Mouse (Mus musculus): ENCODE data around the gene Cyp2d10. TPM values are rescaled to one million over a fixed set of nuclear protein-coding genes. Genes with fewer than 3 reads are reported as not detected.

The Cyp2d10 gene
- polyA plus RNA-seq, 1 experiment from 2014 or later: not detected

Small RNAs within 50 kb of the gene (microRNA-seq; reads per million reads assigned to microRNA genes)
- gene Gm25990 (not detected), gene Gm27331 (not detected), gene Gm27622 (not detected), gene Mir7684 (not detected)

Other genes starting within 250 kb of the Cyp2d10 start
- 0.31 TPM in 1 of 2 replicates, not detected in the other for gene Shisa8, start 194.4 kb downstream of the Cyp2d10 start, polyA plus RNA-seq (2014; fragmentation: Nextera tagmentation; extraction: Ambion mirVana)
- 0.27 TPM in 1 of 2 replicates, not detected in the other for gene Tnfrsf13c, start 182.8 kb downstream of the Cyp2d10 start, polyA plus RNA-seq (2014; fragmentation: Nextera tagmentation; extraction: Ambion mirVana)
- 88.0 and 89.3 TPM in 2 replicates for gene Cenpm, start 162.4 kb downstream of the Cyp2d10 start, polyA plus RNA-seq (2014; fragmentation: Nextera tagmentation; extraction: Ambion mirVana)
- gene 1500009C09Rik, start 154.8 kb downstream of the Cyp2d10 start, polyA plus RNA-seq (2014; fragmentation: Nextera tagmentation; extraction: Ambion mirVana): not detected in 2 replicates
- gene Sept3, start 132.3 kb downstream of the Cyp2d10 start, polyA plus RNA-seq (2014; fragmentation: Nextera tagmentation; extraction: Ambion mirVana): 37.6 and 47.4 TPM in 2 replicates
- gene Wbp2nl, start 108.2 kb downstream of the Cyp2d10 start, polyA plus RNA-seq (2014; fragmentation: Nextera tagmentation; extraction: Ambion mirVana): 0.20 TPM in 1 of 2 replicates, not detected in the other
- gene Naga, start 68.3 kb downstream of the Cyp2d10 start, polyA plus RNA-seq (2014; fragmentation: Nextera tagmentation; extraction: Ambion mirVana): 25.8 and 29.7 TPM in 2 replicates
- 6.0 and 7.0 TPM in 2 replicates for gene Pheta2, start 68.3 kb downstream of the Cyp2d10 start, polyA plus RNA-seq (2014; fragmentation: Nextera tagmentation; extraction: Ambion mirVana)
- gene Smdt1, start 68.2 kb downstream of the Cyp2d10 start, polyA plus RNA-seq (2014; fragmentation: Nextera tagmentation; extraction: Ambion mirVana): 220 and 233 TPM in 2 replicates
- 276 and 278 TPM in 2 replicates for gene Ndufa6, start 52.9 kb downstream of the Cyp2d10 start, polyA plus RNA-seq (2014; fragmentation: Nextera tagmentation; extraction: Ambion mirVana)
- gene Cyp2d22, start 26.9 kb downstream of the Cyp2d10 start, polyA plus RNA-seq (2014; fragmentation: Nextera tagmentation; extraction: Ambion mirVana): 1.6 and 1.7 TPM in 2 replicates
- gene Cyp2d11, start 13.2 kb downstream of the Cyp2d10 start, polyA plus RNA-seq (2014; fragmentation: Nextera tagmentation; extraction: Ambion mirVana): not detected in 2 replicates
- not detected in 2 replicates for gene Cyp2d9, start 26.2 kb upstream of the Cyp2d10 start, polyA plus RNA-seq (2014; fragmentation: Nextera tagmentation; extraction: Ambion mirVana)
- gene Cyp2d12, start 147.9 kb upstream of the Cyp2d10 start, polyA plus RNA-seq (2014; fragmentation: Nextera tagmentation; extraction: Ambion mirVana): not detected in 2 replicates
- gene Cyp2d34, start 213.8 kb upstream of the Cyp2d10 start, polyA plus RNA-seq (2014; fragmentation: Nextera tagmentation; extraction: Ambion mirVana): not detected in 2 replicates

All from limb, embryonic 11.5 days (tissue).